Mouse (Mus musculus): ENCODE measurements at regions not wholly inside any gene's neighbourhood (a gene's known extent, or its start where the extent isn't known, plus 50 kb on each side); places are given as distances from the start of the nearest gene placed in this dataset.

- no peak for DNase-seq (ENCODE audit: low spot score)
- H3K4me3 ChIP-seq (replicated peaks; ENCODE audit: low read length): no peak overlapping the region
- peaks cover 3% of the 10 kb centered on the region; the same call in 1 of the 2 replicates for H3K4me1 ChIP-seq (replicated peaks; ENCODE audit: control insufficient read depth, insufficient read depth, low read length)
- no peaks in the 10 kb centered on the region for H3K27me3 ChIP-seq (ENCODE audit: control insufficient read depth, insufficient read depth, low read length)
- H3K9me3 ChIP-seq (ENCODE audit: control insufficient read depth, low read length): no peaks in the 10 kb centered on the region
- ATAC-seq (ENCODE audit: low FRiP score): no peak
- H3K36me3 ChIP-seq (replicated peaks; ENCODE audit: control insufficient read depth, insufficient read depth): no peaks in the 10 kb centered on the region
- H3K4me2 ChIP-seq (replicated peaks): no peak overlapping the region
- no peak overlapping the region; the same call in 1 of the 2 replicates for H3K27ac ChIP-seq
- no peak overlapping the region for H3K9ac ChIP-seq
- WGBS: 56% methylated on average over 6 of the region's 6 CpGs
Observed at GRCm38 (mm10) chr13:31337631-31338030, 218.3 kb upstream of the Foxq1 start.

GRCm38 (mm10) chr13:31339386-31339785 is 216.5 kb upstream of the Foxq1 start:
- Histone ChIP-seq H3K36me3 (replicated peaks; ENCODE audit: control insufficient read depth, insufficient read depth) (no peaks in the 10 kb centered on the region), H3K4me1 (replicated peaks; ENCODE audit: control insufficient read depth, insufficient read depth, low read length) (peaks cover 3% of the 10 kb centered on the region; the same call in 1 of the 2 replicates), H3K9me3 (ENCODE audit: control insufficient read depth, low read length) (no peaks in the 10 kb centered on the region), H3K27me3 (ENCODE audit: control insufficient read depth, insufficient read depth, low read length) (no peaks in the 10 kb centered on the region), H3K4me3 (replicated peaks; ENCODE audit: low read length) (no peak overlapping the region), H3K9ac (no peak overlapping the region), H3K27ac (no peak overlapping the region), H3K4me2 (replicated peaks) (no peak overlapping the region)
- 94% methylated on average over 7 of the region's 7 CpGs for WGBS
- ATAC-seq (ENCODE audit: low FRiP score) (no peak), DNase-seq (ENCODE audit: low spot score) (no peak)

GRCm38 (mm10) chr13:31339901-31340300 is 216.0 kb upstream of the Foxq1 start:
- ATAC-seq (ENCODE audit: low FRiP score): no peak
- Histone ChIP-seq H3K4me3 (replicated peaks; ENCODE audit: low read length) (no peak overlapping the region), H3K4me1 (replicated peaks; ENCODE audit: control insufficient read depth, insufficient read depth, low read length) (peaks cover 3% of the 10 kb centered on the region; the same call in 1 of the 2 replicates)

GRCm38 (mm10) chr13:31340363-31340948 is 215.5 kb upstream of the Foxq1 start:
- Histone ChIP-seq H3K27ac (no peak overlapping the region), H3K4me2 (replicated peaks) (no peak overlapping the region), H3K36me3 (replicated peaks; ENCODE audit: control insufficient read depth, insufficient read depth) (no peaks in the 10 kb centered on the region), H3K4me1 (replicated peaks; ENCODE audit: control insufficient read depth, insufficient read depth, low read length) (peaks cover 3% of the 10 kb centered on the region; the same call in 1 of the 2 replicates), H3K27me3 (ENCODE audit: control insufficient read depth, insufficient read depth, low read length) (no peaks in the 10 kb centered on the region), H3K4me3 (replicated peaks; ENCODE audit: low read length) (no peak overlapping the region), H3K9ac (no peak overlapping the region), H3K9me3 (ENCODE audit: control insufficient read depth, low read length) (no peaks in the 10 kb centered on the region)
- DNase-seq (ENCODE audit: low spot score) (no peak), ATAC-seq (ENCODE audit: low FRiP score) (no peak)
- WGBS: 88% methylated on average over 7 of the region's 7 CpGs

More at GRCm38 (mm10) chr13:31339901-31340300, 216.0 kb upstream of the Foxq1 start:
- DNase-seq (ENCODE audit: low spot score): no peak
- no peak overlapping the region for H3K4me2 ChIP-seq (replicated peaks)
- no peaks in the 10 kb centered on the region for H3K27me3 ChIP-seq (ENCODE audit: control insufficient read depth, insufficient read depth, low read length)
- WGBS: 91% methylated on average over 2 of the region's 2 CpGs
- no peak overlapping the region for H3K9ac ChIP-seq
- H3K9me3 ChIP-seq (ENCODE audit: control insufficient read depth, low read length): no peaks in the 10 kb centered on the region
- H3K27ac ChIP-seq: no peak overlapping the region
- H3K36me3 ChIP-seq (replicated peaks; ENCODE audit: control insufficient read depth, insufficient read depth): no peaks in the 10 kb centered on the region

- ATAC-seq (ENCODE audit: low FRiP score): no peak; the same call in 1 of the 2 replicates
- H3K27me3 ChIP-seq (ENCODE audit: control insufficient read depth, insufficient read depth, low read length): no peaks in the 10 kb centered on the region
- no peak overlapping the region for H3K4me3 ChIP-seq (replicated peaks; ENCODE audit: low read length)
- no peak overlapping the region for H3K9ac ChIP-seq
- no peaks in the 10 kb centered on the region for H3K9me3 ChIP-seq (ENCODE audit: control insufficient read depth, low read length)
- peaks cover 3% of the 10 kb centered on the region; the same call in 1 of the 2 replicates for H3K4me1 ChIP-seq (replicated peaks; ENCODE audit: control insufficient read depth, insufficient read depth, low read length)
- no peak for DNase-seq (ENCODE audit: low spot score)
- H3K4me2 ChIP-seq (replicated peaks): no peak overlapping the region
- no peak overlapping the region for H3K27ac ChIP-seq
- H3K36me3 ChIP-seq (replicated peaks; ENCODE audit: control insufficient read depth, insufficient read depth): no peaks in the 10 kb centered on the region
- WGBS: 85% methylated on average over 15 of the region's 15 CpGs
Observed at GRCm38 (mm10) chr13:31341282-31342100, 214.4 kb upstream of the Foxq1 start.

- Histone ChIP-seq H3K27ac (no peak overlapping the region), H3K36me3 (replicated peaks; ENCODE audit: control insufficient read depth, insufficient read depth) (no peaks in the 10 kb centered on the region), H3K9ac (no peak overlapping the region), H3K27me3 (ENCODE audit: control insufficient read depth, insufficient read depth, low read length) (no peaks in the 10 kb centered on the region), H3K4me1 (replicated peaks; ENCODE audit: control insufficient read depth, insufficient read depth, low read length) (no peaks in the 10 kb centered on the region; the same call in 1 of the 2 replicates), H3K4me3 (replicated peaks; ENCODE audit: low read length) (no peak overlapping the region), H3K4me2 (replicated peaks) (no peak overlapping the region), H3K9me3 (ENCODE audit: control insufficient read depth, low read length) (no peaks in the 10 kb centered on the region)
- ATAC-seq (ENCODE audit: low FRiP score): no peak
- 73% methylated on average over 1 of the region's 1 CpGs for WGBS
- DNase-seq (ENCODE audit: low spot score): no peak
Observed at GRCm38 (mm10) chr13:31346205-31346604, 209.7 kb upstream of the Foxq1 start.

- Histone ChIP-seq H3K27ac (no peak overlapping the region), H3K4me3 (replicated peaks; ENCODE audit: low read length) (no peak overlapping the region), H3K27me3 (ENCODE audit: control insufficient read depth, insufficient read depth, low read length) (no peaks in the 10 kb centered on the region), H3K9me3 (ENCODE audit: control insufficient read depth, low read length) (no peaks in the 10 kb centered on the region), H3K4me1 (replicated peaks; ENCODE audit: control insufficient read depth, insufficient read depth, low read length) (no peaks in the 10 kb centered on the region), H3K9ac (no peak overlapping the region), H3K4me2 (replicated peaks) (no peak overlapping the region), H3K36me3 (replicated peaks; ENCODE audit: control insufficient read depth, insufficient read depth) (no peaks in the 10 kb centered on the region)
- DNase-seq (ENCODE audit: low spot score) (no peak), ATAC-seq (ENCODE audit: low FRiP score) (no peak)
- WGBS: 87% methylated on average over 2 of the region's 2 CpGs
Observed at GRCm38 (mm10) chr13:31347000-31347399, 208.9 kb upstream of the Foxq1 start.

GRCm38 (mm10) chr13:31349671-31350070 is 206.3 kb upstream of the Foxq1 start:
- Histone ChIP-seq H3K36me3 (replicated peaks; ENCODE audit: control insufficient read depth, insufficient read depth) (no peaks in the 10 kb centered on the region), H3K27ac (no peak overlapping the region), H3K4me1 (replicated peaks; ENCODE audit: control insufficient read depth, insufficient read depth, low read length) (no peaks in the 10 kb centered on the region), H3K4me3 (replicated peaks; ENCODE audit: low read length) (no peak overlapping the region), H3K4me2 (replicated peaks) (no peak overlapping the region), H3K27me3 (ENCODE audit: control insufficient read depth, insufficient read depth, low read length) (no peaks in the 10 kb centered on the region), H3K9me3 (ENCODE audit: control insufficient read depth, low read length) (no peaks in the 10 kb centered on the region), H3K9ac (no peak overlapping the region)
- ATAC-seq (ENCODE audit: low FRiP score): no peak
- 68% methylated on average over 2 of the region's 2 CpGs for WGBS
- DNase-seq (ENCODE audit: low spot score): no peak

GRCm38 (mm10) chr13:31351481-31351880 is 204.5 kb upstream of the Foxq1 start:
- ATAC-seq (ENCODE audit: low FRiP score): no peak

More at GRCm38 (mm10) chr13:31351481-31351880, 204.5 kb upstream of the Foxq1 start:
- Histone ChIP-seq H3K27me3 (ENCODE audit: control insufficient read depth, insufficient read depth, low read length) (no peaks in the 10 kb centered on the region), H3K4me3 (replicated peaks; ENCODE audit: low read length) (no peak overlapping the region), H3K9me3 (ENCODE audit: control insufficient read depth, low read length) (no peaks in the 10 kb centered on the region), H3K4me1 (replicated peaks; ENCODE audit: control insufficient read depth, insufficient read depth, low read length) (no peaks in the 10 kb centered on the region), H3K9ac (no peak overlapping the region), H3K4me2 (replicated peaks) (no peak overlapping the region), H3K27ac (no peak overlapping the region), H3K36me3 (replicated peaks; ENCODE audit: control insufficient read depth, insufficient read depth) (no peaks in the 10 kb centered on the region)
- no peak for DNase-seq (ENCODE audit: low spot score)

Measured in hindbrain, embryonic 14.5 days (tissue).